Comparison of ENCODE assay signal across 8 mouse cellular contexts in the genomic region with DNA sequence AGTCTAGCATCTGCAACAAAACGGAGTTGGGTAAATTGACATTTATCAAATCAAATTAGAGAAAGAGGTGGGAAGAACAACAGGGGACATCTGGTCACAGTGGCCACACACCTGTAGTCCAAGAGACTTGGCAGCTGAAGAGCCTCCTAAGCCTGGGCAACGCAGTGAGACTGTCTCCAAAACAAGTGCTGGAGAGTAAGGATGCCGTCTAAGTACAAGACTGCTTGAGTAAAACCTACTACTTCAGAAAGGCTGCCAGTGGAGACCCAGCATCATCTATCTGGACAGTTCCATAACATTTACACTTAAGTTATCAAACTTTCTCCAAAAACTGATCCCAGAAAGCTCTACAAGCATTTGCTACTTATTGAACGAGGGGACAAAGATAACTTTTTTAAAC. TPM values are rescaled to one million over a fixed set of nuclear protein-coding genes. Genes with fewer than 3 reads are reported as not detected.
DNase-seq lines count a peak whose midpoint lies in the region; ATAC-seq and TF ChIP-seq lines count a peak whose summit lies in the region.

No protein-coding gene starts in this region.

- WGBS in lung, embryonic 16.5 days: 26% methylated on average over 4 of the region's 4 CpGs
- 32% methylated on average over 4 of the region's 4 CpGs for WGBS in lung, adult 2 months
- WGBS in intestine, postnatal 0 days: 23% methylated on average over 4 of the region's 4 CpGs
- 78% methylated on average over 4 of the region's 4 CpGs for WGBS in neural tube, embryonic 12.5 days

- H3K36me3 ChIP-seq in lung, embryonic 16.5 days (ENCODE audit: control insufficient read depth, insufficient read depth, low read length): peaks cover 4% of the 10 kb centered on the region; the same call in 1 of the 2 replicates
- 0 out of 2 replicates have a peak, but pooled peaks cover 6% of the 10 kb centered on the region for H3K36me3 ChIP-seq in intestine, postnatal 0 days (ENCODE audit: control insufficient read depth, insufficient read depth)
- peaks cover 10% of the 10 kb centered on the region; the same call in 1 of the 2 replicates for H3K36me3 ChIP-seq in neural tube, embryonic 12.5 days

- H3K4me1 ChIP-seq in lung, embryonic 16.5 days (replicated peaks; ENCODE audit: control insufficient read depth, insufficient read depth, low read length): peaks cover 25% of the 10 kb centered on the region
- H3K4me1 ChIP-seq in lung, adult 2 months (ENCODE audit: control insufficient read depth, insufficient read depth, low read length): peaks cover 9% of the 10 kb centered on the region
- H3K4me1 ChIP-seq in intestine, postnatal 0 days (replicated peaks; ENCODE audit: control insufficient read depth, insufficient read depth, low read length): peaks cover 9% of the 10 kb centered on the region
- H3K4me1 ChIP-seq in neural tube, embryonic 12.5 days: peaks cover 17% of the 10 kb centered on the region

- TF ChIP-seq CTCF in lung, adult 2 months (IDR thresholded peaks at IDR 0.05; ENCODE audit: insufficient read depth, low read length): no peak
- no peak for TF ChIP-seq CTCF in intestine, postnatal 0 days (IDR thresholded peaks at IDR 0.05; ENCODE audit: low read depth)

- H3K4me2 ChIP-seq in lung, embryonic 16.5 days (ENCODE audit: low read depth, low read length): peak overlapping the region; percentile 41
- H3K4me2 ChIP-seq in intestine, postnatal 0 days (replicated peaks; ENCODE audit: low read depth): peak overlapping the region; percentile 72
- peak overlapping the region; percentile 85 for H3K4me2 ChIP-seq in neural tube, embryonic 12.5 days (replicated peaks)

- no peak overlapping the region for H3K27ac ChIP-seq in lung, embryonic 16.5 days (ENCODE audit: low read length)
- H3K27ac ChIP-seq in intestine, postnatal 0 days (ENCODE audit: low read depth, low read length): no peak overlapping the region
- no peak overlapping the region for H3K27ac ChIP-seq in neural tube, embryonic 12.5 days

- no peak overlapping the region for H3K9ac ChIP-seq in lung, embryonic 16.5 days (ENCODE audit: low read length)
- no peak overlapping the region for H3K9ac ChIP-seq in intestine, postnatal 0 days (ENCODE audit: low read depth, low read length)
- H3K9ac ChIP-seq in neural tube, embryonic 12.5 days: no peak overlapping the region

- H3K4me3 ChIP-seq in lung, embryonic 16.5 days (ENCODE audit: low read length): peak overlapping the region; percentile 13; the same call in 1 of the 2 replicates
- no peak overlapping the region for H3K4me3 ChIP-seq in lung, adult 2 months (replicated peaks; ENCODE audit: extremely low read depth, low read depth, low read length)
- H3K4me3 ChIP-seq in intestine, postnatal 0 days (ENCODE audit: low read depth, low read length): no peak overlapping the region
- H3K4me3 ChIP-seq in neural tube, embryonic 12.5 days: no peak overlapping the region

- no peak for ATAC-seq in lung, embryonic 16.5 days (ENCODE audit: low read depth)
- no peak for ATAC-seq in intestine, postnatal 0 days
- no peak for ATAC-seq in neural tube, embryonic 12.5 days (ENCODE audit: low FRiP score, low read depth)

- H3K9me3 ChIP-seq in lung, embryonic 16.5 days (ENCODE audit: control insufficient read depth, low read length): no peaks in the 10 kb centered on the region
- H3K9me3 ChIP-seq in intestine, postnatal 0 days (ENCODE audit: control insufficient read depth): no peaks in the 10 kb centered on the region
- no peaks in the 10 kb centered on the region for H3K9me3 ChIP-seq in neural tube, embryonic 12.5 days

- H3K27me3 ChIP-seq in lung, embryonic 16.5 days (ENCODE audit: control insufficient read depth, insufficient read depth, low read depth, low read length): no peaks in the 10 kb centered on the region
- H3K27me3 ChIP-seq in intestine, postnatal 0 days (replicated peaks; ENCODE audit: control insufficient read depth, insufficient read depth, low read length): no peaks in the 10 kb centered on the region
- no peaks in the 10 kb centered on the region for H3K27me3 ChIP-seq in neural tube, embryonic 12.5 days (replicated peaks)

- peak; percentile 26 for DNase-seq in cerebellum, adult 9-10 months
- no peak for DNase-seq in cerebellum, postnatal 36 days
- DNase-seq in lung, adult 2 months: no peak
- DNase-seq in spleen, postnatal 4 days (ENCODE audit: low spot score in 2 of 2): no peak
- no peak for DNase-seq in adrenal gland, postnatal 25 days

- no peak for TF ChIP-seq POLR2A in lung, adult 2 months (IDR thresholded peaks at IDR 0.05; ENCODE audit: borderline replicate concordance, extremely low read depth, low read depth, low read length)

RNA-seq across cellular contexts. Expression of a gene that starts 3.7 kb away (rescaled TPM):
- polyA plus RNA-seq in lung, embryonic 16.5 days (2015; fragmentation: Nextera tagmentation; extraction: Ambion mirVana): 44.0 and 52.8 TPM in 2 replicates
- polyA plus RNA-seq in lung, adult 2 months (2012; rRNA removed): 28.5 and 46.0 TPM in 2 replicates
- polyA plus RNA-seq in intestine, postnatal 0 days (2015; fragmentation: Nextera tagmentation; extraction: Ambion mirVana): 66.5 and 67.1 TPM in 2 replicates
- 434 and 513 TPM in 2 replicates for polyA plus RNA-seq in neural tube, embryonic 12.5 days (2016; fragmentation: Nextera tagmentation; extraction: Ambion mirVana)
- 133 and 183 TPM in 2 replicates for total RNA-seq in adrenal gland, postnatal 25 days (2021)

RNA-seq across cellular contexts. Expression of a gene that starts 3.8 kb away (rescaled TPM):
- 1.7 TPM in 2 replicates for polyA plus RNA-seq in lung, embryonic 16.5 days (2015; fragmentation: Nextera tagmentation; extraction: Ambion mirVana)
- 1.1 and 1.7 TPM in 2 replicates for polyA plus RNA-seq in lung, adult 2 months (2012; rRNA removed)
- 1.5 and 2.4 TPM in 2 replicates for polyA plus RNA-seq in intestine, postnatal 0 days (2015; fragmentation: Nextera tagmentation; extraction: Ambion mirVana)
- polyA plus RNA-seq in neural tube, embryonic 12.5 days (2016; fragmentation: Nextera tagmentation; extraction: Ambion mirVana): 2.0 and 2.1 TPM in 2 replicates
- total RNA-seq in adrenal gland, postnatal 25 days (2021): 1.7 and 3.5 TPM in 2 replicates
